Mouse (Mus musculus): ENCODE results near the gene Siglec1. TPM values are rescaled to one million over a fixed set of nuclear protein-coding genes. Genes with fewer than 3 reads are reported as not detected.

The Siglec1 gene
- polyA plus RNA-seq, 1 experiment from 2014 or later = 0.22 TPM

- peak overlapping the region; percentile 44 for H3K4me2 ChIP-seq (replicated peaks; ENCODE audit: low read depth, low read length)
- no peak overlapping the region for H3K9ac ChIP-seq (replicated peaks; ENCODE audit: low read depth, low read length)
- no peak for ATAC-seq (ENCODE audit: insufficient number of reproducible peaks, insufficient read depth, low FRiP score, low read depth)
- H3K36me3 ChIP-seq (ENCODE audit: control insufficient read depth, insufficient read depth, low read length) = no peaks in the 10 kb centered on the region
- H3K27ac ChIP-seq (ENCODE audit: low read length) = no peak overlapping the region
- 5% methylated on average over 21 of the region's 21 CpGs for WGBS
- H3K27me3 ChIP-seq (ENCODE audit: control insufficient read depth, insufficient read depth, low read length) = peaks cover 34% of the 10 kb centered on the region
- peak overlapping the region; percentile 19 for H3K4me3 ChIP-seq (ENCODE audit: low read depth, low read length)
- no peaks in the 10 kb centered on the region for H3K9me3 ChIP-seq (ENCODE audit: control insufficient read depth, low read depth, low read length)
- H3K4me1 ChIP-seq (ENCODE audit: control insufficient read depth, insufficient read depth, low read length) = peaks cover 14% of the 10 kb centered on the region; the same call in 1 of the 2 replicates
These were observed 31.8 kb downstream of the Siglec1 start for GRCm38 (mm10) chr2:131054646-131055264.

GRCm38 (mm10) chr2:131053851-131054645 lies 32.5 kb downstream of the Siglec1 start:
- ATAC-seq (ENCODE audit: insufficient number of reproducible peaks, insufficient read depth, low FRiP score, low read depth) = no peak
- H3K4me2 ChIP-seq (replicated peaks; ENCODE audit: low read depth, low read length) = peak overlapping the region; percentile 44
- no peak overlapping the region for H3K9ac ChIP-seq (replicated peaks; ENCODE audit: low read depth, low read length)
- no peaks in the 10 kb centered on the region for H3K36me3 ChIP-seq (ENCODE audit: control insufficient read depth, insufficient read depth, low read length)
- H3K27me3 ChIP-seq (ENCODE audit: control insufficient read depth, insufficient read depth, low read length) = peaks cover 34% of the 10 kb centered on the region
- H3K27ac ChIP-seq (ENCODE audit: low read length) = no peak overlapping the region
- peaks cover 11% of the 10 kb centered on the region; the same call in 1 of the 2 replicates for H3K4me1 ChIP-seq (ENCODE audit: control insufficient read depth, insufficient read depth, low read length)
- peak overlapping the region; percentile 19 for H3K4me3 ChIP-seq (ENCODE audit: low read depth, low read length)
- H3K9me3 ChIP-seq (ENCODE audit: control insufficient read depth, low read depth, low read length) = no peaks in the 10 kb centered on the region
- WGBS = 1% methylated on average over 45 of the region's 45 CpGs

- WGBS = 76% methylated on average over 6 of the region's 6 CpGs
- Histone ChIP-seq H3K4me1 (ENCODE audit: control insufficient read depth, insufficient read depth, low read length) (peaks cover 11% of the 10 kb centered on the region; the same call in 1 of the 2 replicates), H3K4me3 (ENCODE audit: low read depth, low read length) (no peak overlapping the region), H3K27ac (ENCODE audit: low read length) (no peak overlapping the region), H3K36me3 (ENCODE audit: control insufficient read depth, insufficient read depth, low read length) (no peaks in the 10 kb centered on the region), H3K9ac (replicated peaks; ENCODE audit: low read depth, low read length) (no peak overlapping the region), H3K9me3 (ENCODE audit: control insufficient read depth, low read depth, low read length) (no peaks in the 10 kb centered on the region), H3K27me3 (ENCODE audit: control insufficient read depth, insufficient read depth, low read length) (peaks cover 34% of the 10 kb centered on the region), H3K4me2 (replicated peaks; ENCODE audit: low read depth, low read length) (no peak overlapping the region)
- no peak for ATAC-seq (ENCODE audit: insufficient number of reproducible peaks, insufficient read depth, low FRiP score, low read depth)
These were observed 33.6 kb downstream of the Siglec1 start for GRCm38 (mm10) chr2:131052862-131053418.

- H3K4me2 ChIP-seq (replicated peaks; ENCODE audit: low read depth, low read length) = no peak overlapping the region
- H3K9me3 ChIP-seq (ENCODE audit: control insufficient read depth, low read depth, low read length) = no peaks in the 10 kb centered on the region
- no peak overlapping the region for H3K27ac ChIP-seq (ENCODE audit: low read length)
- 77% methylated on average over 5 of the region's 5 CpGs for WGBS
- H3K9ac ChIP-seq (replicated peaks; ENCODE audit: low read depth, low read length) = no peak overlapping the region
- peaks cover 11% of the 10 kb centered on the region; the same call in 1 of the 2 replicates for H3K4me1 ChIP-seq (ENCODE audit: control insufficient read depth, insufficient read depth, low read length)
- no peak for ATAC-seq (ENCODE audit: insufficient number of reproducible peaks, insufficient read depth, low FRiP score, low read depth)
- no peaks in the 10 kb centered on the region for H3K36me3 ChIP-seq (ENCODE audit: control insufficient read depth, insufficient read depth, low read length)
- H3K27me3 ChIP-seq (ENCODE audit: control insufficient read depth, insufficient read depth, low read length) = peaks cover 34% of the 10 kb centered on the region
- no peak overlapping the region for H3K4me3 ChIP-seq (ENCODE audit: low read depth, low read length)
These were observed 34.5 kb downstream of the Siglec1 start for GRCm38 (mm10) chr2:131052043-131052442.

GRCm38 (mm10) chr2:131046025-131046424 lies 40.5 kb downstream of the Siglec1 start:
- no peak for ATAC-seq (ENCODE audit: insufficient number of reproducible peaks, insufficient read depth, low FRiP score, low read depth)
- no peak overlapping the region for H3K4me3 ChIP-seq (ENCODE audit: low read depth, low read length)
- 60% methylated on average over 2 of the region's 2 CpGs for WGBS
- H3K4me1 ChIP-seq (ENCODE audit: control insufficient read depth, insufficient read depth, low read length) = peaks cover 12% of the 10 kb centered on the region; the same call in 1 of the 2 replicates
- H3K36me3 ChIP-seq (ENCODE audit: control insufficient read depth, insufficient read depth, low read length) = no peaks in the 10 kb centered on the region
- no peak overlapping the region for H3K9ac ChIP-seq (replicated peaks; ENCODE audit: low read depth, low read length)
- peaks cover 4% of the 10 kb centered on the region; the same call in 1 of the 2 replicates for H3K27me3 ChIP-seq (ENCODE audit: control insufficient read depth, insufficient read depth, low read length)
- H3K27ac ChIP-seq (ENCODE audit: low read length) = no peak overlapping the region
- H3K9me3 ChIP-seq (ENCODE audit: control insufficient read depth, low read depth, low read length) = no peaks in the 10 kb centered on the region
- H3K4me2 ChIP-seq (replicated peaks; ENCODE audit: low read depth, low read length) = no peak overlapping the region

- Histone ChIP-seq H3K4me1 (ENCODE audit: control insufficient read depth, insufficient read depth, low read length) (peaks cover 15% of the 10 kb centered on the region; the same call in 1 of the 2 replicates), H3K4me3 (ENCODE audit: low read depth, low read length) (no peak overlapping the region), H3K36me3 (ENCODE audit: control insufficient read depth, insufficient read depth, low read length) (no peaks in the 10 kb centered on the region), H3K27me3 (ENCODE audit: control insufficient read depth, insufficient read depth, low read length) (peaks cover 11% of the 10 kb centered on the region), H3K27ac (ENCODE audit: low read length) (no peak overlapping the region), H3K4me2 (replicated peaks; ENCODE audit: low read depth, low read length) (no peak overlapping the region), H3K9me3 (ENCODE audit: control insufficient read depth, low read depth, low read length) (no peaks in the 10 kb centered on the region), H3K9ac (replicated peaks; ENCODE audit: low read depth, low read length) (no peak overlapping the region)
- WGBS = 54% methylated on average over 9 of the region's 9 CpGs
- ATAC-seq (ENCODE audit: insufficient number of reproducible peaks, insufficient read depth, low FRiP score, low read depth) = peak; percentile 43; the same call in 1 of the 2 replicates
These were observed 41.4 kb downstream of the Siglec1 start for GRCm38 (mm10) chr2:131044989-131045720.

- Histone ChIP-seq H3K9ac (replicated peaks; ENCODE audit: low read depth, low read length) (no peak overlapping the region), H3K36me3 (ENCODE audit: control insufficient read depth, insufficient read depth, low read length) (no peaks in the 10 kb centered on the region), H3K27ac (ENCODE audit: low read length) (no peak overlapping the region), H3K4me1 (ENCODE audit: control insufficient read depth, insufficient read depth, low read length) (peaks cover 15% of the 10 kb centered on the region; the same call in 1 of the 2 replicates), H3K4me3 (ENCODE audit: low read depth, low read length) (no peak overlapping the region), H3K4me2 (replicated peaks; ENCODE audit: low read depth, low read length) (no peak overlapping the region), H3K9me3 (ENCODE audit: control insufficient read depth, low read depth, low read length) (no peaks in the 10 kb centered on the region), H3K27me3 (ENCODE audit: control insufficient read depth, insufficient read depth, low read length) (peaks cover 11% of the 10 kb centered on the region)
- ATAC-seq (ENCODE audit: insufficient number of reproducible peaks, insufficient read depth, low FRiP score, low read depth) = no peak
- 10% methylated on average over 7 of the region's 7 CpGs for WGBS
These were observed 42.2 kb downstream of the Siglec1 start for GRCm38 (mm10) chr2:131044354-131044852.

- no peak within 1 kb of the TSS for H3K4me3 ChIP-seq (ENCODE audit: low read depth, low read length)
- peaks cover 11% of the 10 kb centered on the region for H3K27me3 ChIP-seq (ENCODE audit: control insufficient read depth, insufficient read depth, low read length)
- no peaks in the 10 kb centered on the region for H3K36me3 ChIP-seq (ENCODE audit: control insufficient read depth, insufficient read depth, low read length)
- peaks cover 15% of the 10 kb centered on the region; the same call in 1 of the 2 replicates for H3K4me1 ChIP-seq (ENCODE audit: control insufficient read depth, insufficient read depth, low read length)
- H3K4me2 ChIP-seq (replicated peaks; ENCODE audit: low read depth, low read length) = no peak within 1 kb of the TSS
- H3K9ac ChIP-seq (replicated peaks; ENCODE audit: low read depth, low read length) = no peak within 1 kb of the TSS
- no peak for ATAC-seq (ENCODE audit: insufficient number of reproducible peaks, insufficient read depth, low FRiP score, low read depth)
- H3K9me3 ChIP-seq (ENCODE audit: control insufficient read depth, low read depth, low read length) = no peaks in the 10 kb centered on the region
- 56% methylated on average over 2 of the region's 2 CpGs for WGBS
- H3K27ac ChIP-seq (ENCODE audit: low read length) = no peak within 1 kb of the TSS
These were observed 43.6 kb downstream of the Siglec1 start, which contains the start of gene Gfra4 for GRCm38 (mm10) chr2:131042988-131043387. Gfra4 (minus strand) TSS chr2:131043088.

Data from stomach, embryonic 14.5 days (tissue).